18 mouse cellular contexts compared by ENCODE assay signal in the genomic region with DNA sequence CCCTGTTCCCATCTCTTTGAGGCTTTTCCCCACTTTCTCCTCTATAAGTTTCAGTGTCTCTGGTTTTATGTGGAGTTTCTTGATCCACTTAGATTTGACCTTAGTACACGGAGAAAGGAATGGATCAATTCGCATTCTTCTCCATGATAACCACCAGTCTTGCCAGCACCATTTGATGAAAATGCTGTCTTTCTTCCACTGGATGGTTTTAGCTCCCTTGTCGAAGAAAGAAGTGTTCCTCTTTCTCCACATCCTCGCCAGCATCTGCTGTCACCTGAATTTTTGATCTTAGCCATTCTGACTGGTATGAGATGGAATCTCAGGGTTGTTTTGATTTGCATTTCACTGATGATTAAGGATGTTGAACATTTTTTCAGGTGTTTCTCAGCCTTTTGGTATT. TPM values are rescaled to one million over a fixed set of nuclear protein-coding genes. Genes with fewer than 3 reads are reported as not detected.
"Had no signal": no experiment of that assay in that cellular context is flagged by ENCODE, and none has a peak within 500 bp of the region (broad histone marks: within the 10 kb centered on the region; RNA-seq: fewer than 3 reads in every experiment).

No protein-coding gene starts in this region.

RNA-seq across cellular contexts. Expression of a gene that starts 18.2 kb away (rescaled TPM):
- polyA plus RNA-seq: heart, embryonic 11.5 days; heart, embryonic 13.5 days; heart, embryonic 15.5 days; heart, postnatal 0 days; hindbrain, embryonic 12.5 days; hindbrain, embryonic 14.5 days; hindbrain, embryonic 16.5 days; inflammation-experienced regulatory T-cells, adult 6 months; intestine, embryonic 15.5 days; intestine, postnatal 0 days; kidney, embryonic 14.5 days; kidney, embryonic 16.5 days; limb, embryonic 10.5 days; limb, embryonic 12.5 days; limb, embryonic 14.5 days; liver, embryonic 11.5 days had no signal

RNA-seq across cellular contexts. Expression of a gene that starts 51.9 kb away (rescaled TPM):
- polyA plus RNA-seq: gonadal fat pad, adult 2 months; heart, adult 2 months; heart, embryonic 11.5 days; heart, embryonic 13.5 days; heart, embryonic 15.5 days; heart, postnatal 0 days; hindbrain, embryonic 12.5 days; hindbrain, embryonic 14.5 days; hindbrain, embryonic 16.5 days; inflammation-experienced regulatory T-cells, adult 6 months; intestine, embryonic 15.5 days; intestine, postnatal 0 days; kidney, embryonic 14.5 days; kidney, embryonic 16.5 days; limb, embryonic 10.5 days; limb, embryonic 12.5 days; limb, embryonic 14.5 days; liver, embryonic 11.5 days had no signal
